In genomic region chr16:19946578-19947298, GRCm38 (mm10) we compare ENCODE assay signal across 10 mouse cellular contexts. TPM values are rescaled to one million over a fixed set of nuclear protein-coding genes. Genes with fewer than 3 reads are reported as not detected.
DNase-seq lines count a peak whose midpoint lies in the region; ATAC-seq and TF ChIP-seq lines count a peak whose summit lies in the region.
"Had no signal": no experiment of that assay in that cellular context is flagged by ENCODE, and none has a peak within 500 bp of the region (broad histone marks: within the 10 kb centered on the region; RNA-seq: fewer than 3 reads in every experiment).

No protein-coding gene starts in this region.

- H3K4me1 ChIP-seq in lung, postnatal 0 days (ENCODE audit: insufficient read depth, low read depth, low read length): 0 out of 2 replicates have a peak, but pooled peaks cover 4% of the 10 kb centered on the region
- H3K4me1 ChIP-seq in intestine, embryonic 15.5 days (replicated peaks): no peaks in the 10 kb centered on the region
- H3K4me1 ChIP-seq: forebrain, embryonic 13.5 days had no signal

- peak; percentile 70; the same call in 1 of the 2 replicates for TF ChIP-seq EP300 in lung, postnatal 0 days (IDR thresholded peaks at IDR 0.05)

- no peak overlapping the region for H3K4me2 ChIP-seq in lung, postnatal 0 days (replicated peaks; ENCODE audit: low read depth, low read length)
- H3K4me2 ChIP-seq in intestine, embryonic 15.5 days (replicated peaks): no peak overlapping the region
- H3K4me2 ChIP-seq: forebrain, embryonic 13.5 days had no signal

- intact Hi-C loops in heart, postnatal 14 days (cut with DNase I): no loop called here

- no peaks in the 10 kb centered on the region for H3K9me3 ChIP-seq in lung, postnatal 0 days (ENCODE audit: low read length)
- H3K9me3 ChIP-seq in intestine, embryonic 15.5 days: no peaks in the 10 kb centered on the region
- H3K9me3 ChIP-seq: forebrain, embryonic 13.5 days; G1E had no signal

- peak; percentile 1 for DNase-seq in embryo, embryonic 11 days
- DNase-seq in embryo, embryonic 9.5 days (ENCODE audit: extremely low spot score): no peak
- peak; percentile 15 for DNase-seq in heart, postnatal 4 days
- no peak for DNase-seq in heart, postnatal 14 days
- peak; percentile 55 for DNase-seq in lung, postnatal 0 days (ENCODE audit: low spot score)
- no peak for DNase-seq in lung, postnatal 14 days
- no peak for DNase-seq in testis, postnatal 14 days (ENCODE audit: low spot score)

- ATAC-seq in lung, postnatal 0 days: peak; percentile 83
- no peak for ATAC-seq in intestine, embryonic 15.5 days
- ATAC-seq: forebrain, embryonic 13.5 days had no signal

- H3K27ac ChIP-seq in lung, postnatal 0 days (ENCODE audit: low read length): peak overlapping the region; percentile 47; the same call in 1 of the 2 replicates
- H3K27ac ChIP-seq in intestine, embryonic 15.5 days: no peak overlapping the region
- H3K27ac ChIP-seq: forebrain, embryonic 13.5 days had no signal

- no peak overlapping the region for H3K9ac ChIP-seq in lung, postnatal 0 days (replicated peaks; ENCODE audit: low read depth)
- no peak overlapping the region for H3K9ac ChIP-seq in intestine, embryonic 15.5 days
- H3K9ac ChIP-seq: forebrain, embryonic 13.5 days had no signal

- H3K36me3 ChIP-seq in lung, postnatal 0 days (ENCODE audit: insufficient read depth, low read length): no peaks in the 10 kb centered on the region
- H3K36me3 ChIP-seq in intestine, embryonic 15.5 days: no peaks in the 10 kb centered on the region

- H3K27me3 ChIP-seq in lung, postnatal 0 days (replicated peaks; ENCODE audit: insufficient read depth, low read length): no peaks in the 10 kb centered on the region
- no peaks in the 10 kb centered on the region for H3K27me3 ChIP-seq in intestine, embryonic 15.5 days (replicated peaks)
- H3K27me3 ChIP-seq: forebrain, embryonic 13.5 days had no signal

- no peak overlapping the region for H3K4me3 ChIP-seq in lung, postnatal 0 days (ENCODE audit: low read depth, low read length)
- no peak overlapping the region for H3K4me3 ChIP-seq in intestine, embryonic 15.5 days (replicated peaks)
- H3K4me3 ChIP-seq: forebrain, embryonic 13.5 days had no signal

- WGBS in lung, postnatal 0 days: 59% methylated on average over 11 of the region's 11 CpGs
- 66% methylated on average over 11 of the region's 11 CpGs for WGBS in intestine, embryonic 15.5 days

- no peak for TF ChIP-seq CTCF in lung, postnatal 0 days (IDR thresholded peaks at IDR 0.05)

RNA-seq across cellular contexts. Expression of gene Klhl6, which starts 36.1 kb away (rescaled TPM):
- total RNA-seq in heart, postnatal 4 days (2021): 10 to 100 TPM; 12.4 to 12.5 TPM
- 1 to 10 TPM; 6.5 to 6.8 TPM for total RNA-seq in heart, postnatal 14 days (2021)
- polyA plus RNA-seq in lung, postnatal 0 days (2015; fragmentation: Nextera tagmentation; extraction: Ambion mirVana): 7.7 and 10.0 TPM in 2 replicates
- polyA plus RNA-seq in intestine, embryonic 15.5 days (2015; fragmentation: Nextera tagmentation; extraction: Ambion mirVana): 8.2 and 9.1 TPM in 2 replicates

Comparison
In these comparisons a context has a peak if more than half of its experiments do, and no peak if none do; other contexts are left out.
1. DNase-seq: peak in embryo, embryonic 11 days (single experiment), heart, postnatal 4 days (single experiment) and lung, postnatal 0 days (single experiment); none in embryo, embryonic 9.5 days (single experiment), heart, postnatal 14 days (0 of 2), lung, postnatal 14 days (single experiment) and testis, postnatal 14 days (single experiment).